Mouse (Mus musculus) erythroblast, embryonic 14.5 days (primary cell): ENCODE measurements around the gene Rprd1b.

Experiments used
- GATA1 ChIP-seq: IDR thresholded peaks from 2 replicates; pipeline ENCODE4 v1.6.1; 2012; ENCODE audit warnings: low read length, inconsistent platforms, mixed read lengths
- TAL1 ChIP-seq: IDR thresholded peaks from 3 replicates; pipeline ENCODE4 v1.6.1; 2012; ENCODE audit warnings: low read length, inconsistent platforms, mixed read lengths

DNA sequence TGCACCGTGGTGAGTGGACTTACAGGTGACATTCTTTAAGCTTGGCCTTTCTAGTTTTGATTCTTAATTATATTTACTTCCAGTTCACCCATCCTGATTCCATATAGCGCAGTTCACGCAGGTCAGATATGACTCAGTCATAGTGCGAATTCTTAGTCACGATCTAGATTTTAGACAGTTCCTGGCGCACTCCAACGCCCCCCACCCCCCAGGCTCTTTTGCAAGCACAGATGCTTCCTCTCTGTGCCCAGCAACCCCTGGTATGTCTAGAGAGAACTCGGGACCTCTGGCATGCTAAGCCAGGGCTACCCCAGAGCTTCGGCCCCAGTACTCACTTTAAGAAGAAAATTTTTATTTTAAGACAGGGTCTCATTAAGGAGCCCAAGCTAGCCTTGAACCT is 128.2 kb downstream of the Rprd1b start:
- no peak for TF ChIP-seq TAL1
- no peak for TF ChIP-seq GATA1
